Mouse (Mus musculus) c-Kit-positive CD71-positive TER-119-negative erythroid progenitor cells, embryonic 14.5 days (primary cell): ENCODE measurements around the gene Ap2s1.

Source experiments
- DNase-seq: peaks from one replicate; pipeline ENCODE4 v3.0.0-alpha.2; 2013; ENCODE audit warnings: low read depth

The Ap2s1 gene

GRCm38 (mm10) chr7:16794886-16795285 lies 56.7 kb downstream of the Ap2s1 start:
- no peak for DNase-seq
